Mouse (Mus musculus) ES-Bruce4 (cell line): ENCODE measurements around the gene Slamf8.

ENCODE experiments used
- CTCF ChIP-seq: IDR thresholded peaks from one replicate; pipeline ENCODE4 v1.8.1; 2011; ENCODE audit warnings: low read depth, low read length
- POLR2A ChIP-seq: IDR thresholded peaks from one replicate; pipeline ENCODE4 v1.8.1; 2011; ENCODE audit warnings: low read length; ENCODE audit not compliant: insufficient read depth

DNA sequence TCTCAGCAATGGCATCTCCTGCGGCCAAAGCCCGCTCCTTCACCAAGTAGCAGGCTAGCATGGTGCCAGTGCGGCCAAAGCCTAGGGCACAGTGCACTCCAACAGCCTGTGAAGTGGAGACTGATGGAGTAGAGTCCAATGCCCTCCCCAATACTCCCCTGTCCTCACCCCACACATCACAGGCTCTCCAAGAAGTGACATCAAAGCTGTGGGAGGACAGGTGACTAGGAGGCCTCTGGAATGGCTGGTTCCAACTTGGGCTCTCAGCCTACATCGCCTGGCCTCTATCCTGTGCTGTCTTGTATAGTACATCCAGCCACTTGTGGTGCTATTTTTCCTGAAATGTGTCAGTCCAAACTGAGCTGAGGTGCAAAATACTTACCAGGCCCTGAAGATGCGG is 41.4 kb upstream of the Slamf8 start:
- TF ChIP-seq CTCF (no peak), POLR2A (no peak)
